In the genomic region with DNA sequence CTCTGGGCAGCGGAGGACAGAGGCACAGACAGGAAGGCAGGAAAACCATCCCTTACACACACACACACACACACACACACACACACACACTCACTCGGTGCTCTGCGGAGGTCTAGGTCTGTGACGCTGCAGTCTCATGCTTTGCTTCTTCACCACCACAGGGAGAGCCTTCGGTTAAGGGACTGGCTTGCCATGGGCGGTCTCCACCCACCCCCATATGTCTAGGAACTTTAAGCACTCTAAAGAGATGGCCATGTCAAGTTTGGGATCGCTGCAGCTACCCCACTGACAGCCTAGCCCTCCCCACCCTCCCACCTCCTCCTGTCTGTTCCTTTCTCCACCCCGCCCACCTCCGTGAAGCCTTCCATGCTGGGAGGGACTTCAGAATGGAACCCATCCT, we compare ENCODE assay signal across 39 mouse cellular contexts. TPM values are rescaled to one million over a fixed set of nuclear protein-coding genes. Genes with fewer than 3 reads are reported as not detected.
DNase-seq lines count a peak whose midpoint lies in the region; ATAC-seq lines count a peak whose summit lies in the region.
"Had no signal": no experiment of that assay in that cellular context is flagged by ENCODE, and none has a peak within 500 bp of the region (broad histone marks: within the 10 kb centered on the region; RNA-seq: fewer than 3 reads in every experiment).

No protein-coding gene starts in this region.

- WGBS in midbrain, embryonic 12.5 days: 52% methylated on average over 9 of the region's 9 CpGs
- 47% methylated on average over 9 of the region's 9 CpGs for WGBS in midbrain, embryonic 15.5 days
- WGBS in hindbrain, embryonic 13.5 days: 24% methylated on average over 9 of the region's 9 CpGs
- 32% methylated on average over 9 of the region's 9 CpGs for WGBS in neural tube, embryonic 13.5 days

- no peaks in the 10 kb centered on the region for H3K9me3 ChIP-seq in midbrain, embryonic 12.5 days
- H3K9me3 ChIP-seq in midbrain, embryonic 15.5 days: no peaks in the 10 kb centered on the region
- H3K9me3 ChIP-seq in hindbrain, embryonic 13.5 days: no peaks in the 10 kb centered on the region
- H3K9me3 ChIP-seq in neural tube, embryonic 13.5 days: no peaks in the 10 kb centered on the region
- H3K9me3 ChIP-seq: embryonic facial prominence, embryonic 13.5 days; limb, embryonic 10.5 days; limb, embryonic 15.5 days; liver, embryonic 13.5 days had no signal

- peaks cover 44% of the 10 kb centered on the region for H3K27me3 ChIP-seq in midbrain, embryonic 12.5 days
- H3K27me3 ChIP-seq in midbrain, embryonic 15.5 days (replicated peaks): 0 out of 2 replicates have a peak, but pooled peaks cover 3% of the 10 kb centered on the region
- H3K27me3 ChIP-seq in hindbrain, embryonic 13.5 days: peaks cover 11% of the 10 kb centered on the region
- H3K27me3 ChIP-seq in neural tube, embryonic 13.5 days: peaks cover 11% of the 10 kb centered on the region; the same call in 1 of the 2 replicates
- H3K27me3 ChIP-seq: Patski had no signal

- peaks cover 16% of the 10 kb centered on the region; the same call in 1 of the 2 replicates for H3K4me1 ChIP-seq in midbrain, embryonic 12.5 days
- H3K4me1 ChIP-seq in midbrain, embryonic 15.5 days: peaks cover 23% of the 10 kb centered on the region
- H3K4me1 ChIP-seq in hindbrain, embryonic 13.5 days (replicated peaks): peaks cover 40% of the 10 kb centered on the region
- H3K4me1 ChIP-seq in neural tube, embryonic 13.5 days (replicated peaks): peaks cover 43% of the 10 kb centered on the region

- no peak overlapping the region for H3K4me3 ChIP-seq in midbrain, embryonic 12.5 days
- no peak overlapping the region for H3K4me3 ChIP-seq in midbrain, embryonic 15.5 days
- H3K4me3 ChIP-seq in hindbrain, embryonic 13.5 days: no peak overlapping the region
- peak overlapping the region; percentile 8; the same call in 1 of the 2 replicates for H3K4me3 ChIP-seq in neural tube, embryonic 13.5 days
- H3K4me3 ChIP-seq: embryonic facial prominence, embryonic 13.5 days; erythroblast, embryonic 14.5 days; limb, embryonic 10.5 days; limb, embryonic 15.5 days; liver, embryonic 13.5 days; myocyte had no signal

- no peak overlapping the region for H3K4me2 ChIP-seq in midbrain, embryonic 12.5 days (replicated peaks)
- no peak overlapping the region for H3K4me2 ChIP-seq in midbrain, embryonic 15.5 days
- peak overlapping the region; percentile 29; the same call in 1 of the 2 replicates for H3K4me2 ChIP-seq in hindbrain, embryonic 13.5 days
- H3K4me2 ChIP-seq in neural tube, embryonic 13.5 days: peak overlapping the region; percentile 89
- H3K4me2 ChIP-seq: embryonic facial prominence, embryonic 13.5 days; limb, embryonic 15.5 days; liver, embryonic 13.5 days had no signal

- no peak overlapping the region; the same call in 1 of the 2 replicates for H3K9ac ChIP-seq in midbrain, embryonic 12.5 days (replicated peaks)
- no peak overlapping the region for H3K9ac ChIP-seq in midbrain, embryonic 15.5 days
- no peak overlapping the region for H3K9ac ChIP-seq in hindbrain, embryonic 13.5 days
- H3K9ac ChIP-seq in neural tube, embryonic 13.5 days: peak overlapping the region; percentile 54
- H3K9ac ChIP-seq: embryonic facial prominence, embryonic 13.5 days; limb, embryonic 15.5 days; liver, embryonic 13.5 days had no signal

- peak; percentile 36 for ATAC-seq in frontal cortex, adult (ENCODE audit: low TSS enrichment)
- no peak for ATAC-seq in midbrain, embryonic 12.5 days (ENCODE audit: low FRiP score, low read depth)
- ATAC-seq in midbrain, embryonic 15.5 days (replicated peaks): no peak
- no peak for ATAC-seq in hindbrain, embryonic 13.5 days (ENCODE audit: low FRiP score)
- ATAC-seq in neural tube, embryonic 13.5 days (ENCODE audit: low read depth): 0 out of 2 replicates have a peak, but pooled peaks have one; percentile 23
- ATAC-seq: forebrain, embryonic 16.5 days; lung, postnatal 0 days; Patski had no signal

- no peaks in the 10 kb centered on the region for H3K36me3 ChIP-seq in midbrain, embryonic 12.5 days
- H3K36me3 ChIP-seq in midbrain, embryonic 15.5 days (replicated peaks): no peaks in the 10 kb centered on the region
- H3K36me3 ChIP-seq in hindbrain, embryonic 13.5 days: no peaks in the 10 kb centered on the region
- H3K36me3 ChIP-seq in neural tube, embryonic 13.5 days: no peaks in the 10 kb centered on the region
- H3K36me3 ChIP-seq: embryonic facial prominence, embryonic 13.5 days; limb, embryonic 10.5 days; limb, embryonic 15.5 days; liver, embryonic 13.5 days had no signal

- DNase-seq in frontal cortex, postnatal 25 days (ENCODE audit: low spot score in 2 of 2): no peak
- DNase-seq in left cerebral cortex, adult 8-10 months (ENCODE audit: low spot score in 2 of 2): no peak
- DNase-seq in T-cell, adult 2 months (ENCODE audit: low spot score): no peak
- DNase-seq: adrenal gland, postnatal 14 days; cerebellum, adult 11-12 months; cerebellum, adult 9-11 months; gastrocnemius, postnatal 10 days; heart, postnatal 4 days; kidney, adult 18-20 months; kidney, postnatal 10 days; layer of hippocampus, postnatal 36 days; liver, embryonic 13.5 days; lung, adult 18-20 months; right cerebral cortex, adult 18-20 months; right cerebral cortex, postnatal 4 days; thymus, adult 18-20 months; thymus, postnatal 25 days had no signal

- H3K27ac ChIP-seq in midbrain, embryonic 12.5 days (replicated peaks): 0 out of 2 replicates have a peak overlapping the region, but pooled peaks have one; percentile 35
- H3K27ac ChIP-seq in midbrain, embryonic 15.5 days: no peak overlapping the region; the same call in 1 of the 2 replicates
- H3K27ac ChIP-seq in hindbrain, embryonic 13.5 days: peak overlapping the region; percentile 77
- peak overlapping the region; percentile 85 for H3K27ac ChIP-seq in neural tube, embryonic 13.5 days (replicated peaks)
- H3K27ac ChIP-seq: embryonic facial prominence, embryonic 13.5 days; limb, embryonic 10.5 days; limb, embryonic 15.5 days; liver, embryonic 13.5 days; stomach, postnatal 0 days had no signal

RNA-seq across cellular contexts. Expression of gene Racgap1, which starts 4.5 kb away (rescaled TPM):
- polyA plus RNA-seq in midbrain, embryonic 12.5 days (2016; fragmentation: Nextera tagmentation; extraction: Ambion mirVana): 223 TPM in 2 replicates
- 49.0 and 56.9 TPM in 2 replicates for polyA plus RNA-seq in midbrain, embryonic 15.5 days (2015; fragmentation: Nextera tagmentation; extraction: Ambion mirVana)
- 97.6 and 102 TPM in 2 replicates for polyA plus RNA-seq in hindbrain, embryonic 13.5 days (2015; fragmentation: Nextera tagmentation; extraction: Ambion mirVana)
- 130 and 133 TPM in 2 replicates for polyA plus RNA-seq in neural tube, embryonic 13.5 days (2015; fragmentation: Nextera tagmentation; extraction: Ambion mirVana)
- 10 to 100 TPM in 2 of 4 experiments, 1 to 10 TPM in 2; 9.3 to 11.5 (median 10.2) TPM for total RNA-seq in left cerebral cortex, adult 8-10 months (2022)

RNA-seq across cellular contexts. Expression of gene Asic1, which starts 14.2 kb away (rescaled TPM):
- polyA plus RNA-seq in midbrain, embryonic 12.5 days (2016; fragmentation: Nextera tagmentation; extraction: Ambion mirVana): 36.0 and 43.7 TPM in 2 replicates
- polyA plus RNA-seq in midbrain, embryonic 15.5 days (2015; fragmentation: Nextera tagmentation; extraction: Ambion mirVana): 64.0 and 65.9 TPM in 2 replicates
- polyA plus RNA-seq in hindbrain, embryonic 13.5 days (2015; fragmentation: Nextera tagmentation; extraction: Ambion mirVana): 58.3 and 63.0 TPM in 2 replicates
- polyA plus RNA-seq in neural tube, embryonic 13.5 days (2015; fragmentation: Nextera tagmentation; extraction: Ambion mirVana): 76.0 and 77.8 TPM in 2 replicates
- 10 to 100 TPM; 68.4 to 78.4 (median 74.8) TPM for total RNA-seq in left cerebral cortex, adult 8-10 months (2022)
- total RNA-seq: common myeloid progenitor, adult 5-6 weeks had no signal
- polyA plus RNA-seq: erythroblast, embryonic 14.5 days had no signal

RNA-seq across cellular contexts. Expression of gene Smarcd1, which starts 46.0 kb away (rescaled TPM):
- polyA plus RNA-seq in midbrain, embryonic 12.5 days (2016; fragmentation: Nextera tagmentation; extraction: Ambion mirVana): 141 and 157 TPM in 2 replicates
- polyA plus RNA-seq in midbrain, embryonic 15.5 days (2015; fragmentation: Nextera tagmentation; extraction: Ambion mirVana): 114 and 119 TPM in 2 replicates
- polyA plus RNA-seq in hindbrain, embryonic 13.5 days (2015; fragmentation: Nextera tagmentation; extraction: Ambion mirVana): 134 and 145 TPM in 2 replicates
- 117 and 134 TPM in 2 replicates for polyA plus RNA-seq in neural tube, embryonic 13.5 days (2015; fragmentation: Nextera tagmentation; extraction: Ambion mirVana)
- total RNA-seq in left cerebral cortex, adult 8-10 months (2022): 100 to 1,000 TPM; 152 to 159 (median 156) TPM

RNA-seq across cellular contexts. Expression of gene Gm17349, which starts 49.3 kb away (rescaled TPM):
- not detected in 2 replicates for polyA plus RNA-seq in midbrain, embryonic 12.5 days (2016; fragmentation: Nextera tagmentation; extraction: Ambion mirVana)
- polyA plus RNA-seq in midbrain, embryonic 15.5 days (2015; fragmentation: Nextera tagmentation; extraction: Ambion mirVana): not detected in 2 replicates
- not detected in 2 replicates for polyA plus RNA-seq in hindbrain, embryonic 13.5 days (2015; fragmentation: Nextera tagmentation; extraction: Ambion mirVana)
- not detected in 2 replicates for polyA plus RNA-seq in neural tube, embryonic 13.5 days (2015; fragmentation: Nextera tagmentation; extraction: Ambion mirVana)
- total RNA-seq in left cerebral cortex, adult 8-10 months (2022): 1 to 10 TPM; 3.4 to 9.2 (median 4.9) TPM
- total RNA-seq: common myeloid progenitor, adult 5-6 weeks had no signal
- polyA plus RNA-seq: embryonic facial prominence, embryonic 13.5 days; forebrain, embryonic 11.5 days; forebrain, embryonic 16.5 days; gonadal fat pad, adult 2 months; heart, embryonic 16.5 days; intestine, embryonic 14.5 days; large intestine, adult 2 months; limb, embryonic 10.5 days; limb, embryonic 15.5 days; liver, embryonic 13.5 days; myocyte; Patski had no signal

RNA-seq across cellular contexts. Expression of gene Aqp6, which starts 54.8 kb away (rescaled TPM):
- 0.20 TPM in 1 of 2 replicates, not detected in the other for polyA plus RNA-seq in midbrain, embryonic 12.5 days (2016; fragmentation: Nextera tagmentation; extraction: Ambion mirVana)
- polyA plus RNA-seq in midbrain, embryonic 15.5 days (2015; fragmentation: Nextera tagmentation; extraction: Ambion mirVana): 0.41 and 0.49 TPM in 2 replicates
- 2.6 and 3.2 TPM in 2 replicates for polyA plus RNA-seq in hindbrain, embryonic 13.5 days (2015; fragmentation: Nextera tagmentation; extraction: Ambion mirVana)
- 3.5 and 3.6 TPM in 2 replicates for polyA plus RNA-seq in neural tube, embryonic 13.5 days (2015; fragmentation: Nextera tagmentation; extraction: Ambion mirVana)
- total RNA-seq in left cerebral cortex, adult 8-10 months (2022): 1 to 10 TPM in 2 of 4 experiments, under 1 TPM in 2; 0.42 to 1.1 (median 0.77) TPM
- total RNA-seq: adrenal gland, postnatal 14 days; common myeloid progenitor, adult 5-6 weeks; gastrocnemius, postnatal 10 days; heart, postnatal 4 days; MEL had no signal
- polyA plus RNA-seq: embryonic facial prominence, embryonic 13.5 days; erythroblast, embryonic 14.5 days; forebrain, embryonic 11.5 days; forebrain, embryonic 16.5 days; heart, embryonic 16.5 days; intestine, embryonic 14.5 days; large intestine, adult 2 months; limb, embryonic 10.5 days; limb, embryonic 15.5 days; liver, embryonic 13.5 days; lung, postnatal 0 days; myocyte; Patski; spleen, adult 2 months; stomach, postnatal 0 days had no signal

Comparison
In these comparisons a context has a peak if more than half of its experiments do, and no peak if none do; other contexts are left out.
1. ATAC-seq: peak in frontal cortex, adult (single experiment) and neural tube, embryonic 13.5 days (single experiment); none in midbrain, embryonic 12.5 days (single experiment), midbrain, embryonic 15.5 days (single experiment) and hindbrain, embryonic 13.5 days (single experiment).
2. H3K4me2 ChIP-seq: peak in hindbrain, embryonic 13.5 days (single experiment) and neural tube, embryonic 13.5 days (single experiment); none in midbrain, embryonic 12.5 days (single experiment) and midbrain, embryonic 15.5 days (single experiment).